Mouse (Mus musculus) left cerebral cortex, adult 11 months (tissue): ENCODE data around the gene Acot11.

ENCODE experiments used
- DNase-seq: peaks from one replicate; pipeline ENCODE4 v3.0.0; 2022; ENCODE audit warnings: low spot score

Gene Acot11

GRCm38 (mm10) chr4:106804910-106805274 is at the start of gene Acot11:
TSS of gene Acot11 (minus strand) at chr4:106804998.
- no peak for DNase-seq

DNA sequence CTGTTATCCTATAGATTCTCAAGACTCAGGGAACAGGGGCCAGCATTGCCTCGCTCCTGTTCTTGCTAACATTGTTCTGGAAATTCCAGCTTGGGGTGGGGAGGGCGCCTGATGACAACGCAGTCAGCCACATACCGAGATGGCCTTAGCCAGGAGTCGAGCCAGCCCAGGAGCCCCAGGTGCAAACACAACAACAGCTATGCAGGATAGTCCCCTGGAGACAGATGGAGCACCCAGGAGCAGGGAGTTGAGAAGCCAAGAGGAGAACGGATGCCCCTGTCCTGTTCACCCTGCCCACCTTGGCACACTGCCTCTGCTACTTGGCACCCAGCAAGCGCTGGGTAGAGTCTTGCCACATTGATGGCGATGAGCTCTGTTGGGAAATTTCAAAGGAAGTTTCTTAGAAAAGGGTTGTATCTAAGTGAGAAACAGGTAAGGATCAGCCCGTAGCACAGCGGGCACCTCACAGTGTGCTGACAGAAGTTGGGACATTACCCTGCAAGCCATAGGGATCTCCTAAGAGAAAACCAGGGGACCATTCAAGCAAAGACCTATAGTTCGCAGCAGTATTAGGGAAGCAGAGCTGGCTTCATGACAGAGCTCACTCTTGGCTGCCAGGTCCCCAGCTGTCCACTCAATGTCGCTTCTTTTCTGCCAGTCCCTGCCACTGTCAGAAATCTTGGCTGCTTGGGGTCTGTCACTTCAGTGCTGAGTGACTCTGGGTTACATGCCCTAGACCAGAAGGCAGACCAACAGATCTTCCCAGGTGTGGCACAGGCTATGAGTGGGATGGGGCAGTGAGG is 43.7 kb upstream of the Acot11 start:
- no peak for DNase-seq

DNA sequence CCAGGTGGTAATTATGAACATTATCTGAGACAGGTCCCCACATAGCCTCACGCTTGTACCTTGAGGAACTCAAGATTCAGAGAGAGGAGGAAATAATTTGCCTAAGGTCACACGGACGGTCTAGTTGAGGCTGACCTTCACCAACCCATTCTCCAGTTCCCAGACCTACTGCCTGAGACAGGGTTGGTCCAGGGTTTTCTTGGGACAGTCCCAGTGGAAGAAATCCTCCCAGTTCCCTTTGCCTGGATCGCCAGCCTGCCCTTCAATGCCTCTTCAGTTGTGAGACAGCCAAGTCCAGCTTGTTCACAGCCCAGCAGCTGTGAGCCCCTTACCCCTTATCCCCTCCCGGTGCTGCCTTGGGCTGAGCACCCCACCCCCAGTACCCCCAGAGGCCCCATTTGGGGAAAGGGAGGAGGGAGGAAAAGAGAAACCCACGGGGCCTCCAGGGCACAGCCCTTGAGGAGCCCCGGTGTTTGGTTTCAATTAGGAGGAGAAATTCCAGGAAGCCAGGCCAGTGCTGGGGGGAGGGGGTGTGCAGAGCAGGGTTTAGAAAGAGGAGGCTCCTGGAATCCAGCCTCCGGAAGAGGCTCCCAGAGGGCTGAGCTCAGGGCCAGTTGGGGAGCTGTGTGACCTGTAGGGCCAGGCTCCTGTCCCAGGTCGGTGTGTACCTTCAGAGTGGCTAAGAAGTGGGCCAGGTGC is 42.9 kb upstream of the Acot11 start:
- DNase-seq: no peak

DNA sequence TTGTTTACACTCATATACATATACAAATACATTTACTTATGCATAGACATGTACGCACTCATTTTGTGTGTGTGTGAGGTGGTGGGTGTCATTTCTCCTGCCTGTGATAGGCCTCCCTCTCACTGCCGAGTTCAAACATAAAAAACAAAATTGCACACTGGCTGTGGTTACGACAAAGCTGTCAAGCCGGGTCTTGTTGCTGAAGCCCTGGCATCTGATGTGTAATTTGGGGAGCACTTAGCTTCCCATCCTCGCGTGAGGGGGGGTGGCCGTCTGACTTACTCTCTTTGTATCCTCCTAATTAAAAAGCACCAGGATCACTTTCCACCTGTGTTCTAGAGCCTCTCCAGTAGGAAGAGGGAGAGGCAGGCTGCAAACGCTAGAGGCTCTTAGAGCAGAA is 37.8 kb upstream of the Acot11 start:
- DNase-seq: no peak

- no peak for DNase-seq
These were observed 37.1 kb upstream of the Acot11 start for GRCm38 (mm10) chr4:106841856-106842255.

DNA sequence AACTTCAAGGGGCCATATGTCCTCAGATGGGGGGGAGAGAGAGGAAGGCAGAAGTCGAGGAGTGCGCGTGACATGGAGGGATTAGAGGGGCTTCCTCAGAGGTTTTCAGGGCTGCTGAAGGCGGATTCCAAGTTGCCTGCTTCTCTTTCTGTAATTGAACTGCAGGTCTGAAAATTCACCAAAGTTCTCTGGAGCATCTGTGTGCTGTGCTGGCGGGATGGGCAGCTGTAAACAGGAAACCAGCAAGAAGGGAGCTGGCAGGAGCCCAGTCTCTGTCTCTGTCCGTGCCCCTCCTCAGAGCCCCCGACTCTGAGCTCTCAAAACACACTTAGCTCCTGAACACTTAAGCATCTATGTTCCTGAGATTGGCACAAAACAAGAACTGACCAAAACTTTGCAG is 36.5 kb upstream of the Acot11 start:
- DNase-seq: no peak

GRCm38 (mm10) chr4:106840651-106841145 is 35.9 kb upstream of the Acot11 start:
- DNase-seq: no peak

- peak; percentile 81 for DNase-seq
These were observed 35.3 kb upstream of the Acot11 start for GRCm38 (mm10) chr4:106839964-106840611.

- DNase-seq: no peak
These were observed 34.5 kb upstream of the Acot11 start for GRCm38 (mm10) chr4:106839254-106839834.

- DNase-seq: peak; percentile 84
These were observed 33.9 kb upstream of the Acot11 start for GRCm38 (mm10) chr4:106838548-106839253.

DNA sequence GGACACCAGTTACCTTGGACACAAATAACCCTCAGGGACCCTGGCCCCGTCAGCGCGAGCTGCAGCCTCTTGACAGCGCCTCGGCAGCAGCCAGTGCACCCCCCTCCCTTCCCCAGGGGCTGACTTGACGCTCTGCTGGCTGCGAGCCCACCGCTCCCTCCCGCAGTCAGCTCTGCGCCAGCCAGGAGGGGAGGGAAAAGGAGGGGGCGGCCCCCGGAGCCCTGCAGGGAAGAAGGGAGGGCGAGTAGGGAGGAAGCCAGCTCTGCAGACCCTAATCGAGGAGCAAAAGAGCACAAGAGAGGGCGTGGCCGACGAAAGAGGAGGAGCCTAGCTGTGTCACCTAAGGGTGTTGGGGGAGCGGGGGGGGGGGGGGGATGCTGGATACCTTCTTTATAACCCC is 33.2 kb upstream of the Acot11 start:
- DNase-seq: peak; percentile 55

DNA sequence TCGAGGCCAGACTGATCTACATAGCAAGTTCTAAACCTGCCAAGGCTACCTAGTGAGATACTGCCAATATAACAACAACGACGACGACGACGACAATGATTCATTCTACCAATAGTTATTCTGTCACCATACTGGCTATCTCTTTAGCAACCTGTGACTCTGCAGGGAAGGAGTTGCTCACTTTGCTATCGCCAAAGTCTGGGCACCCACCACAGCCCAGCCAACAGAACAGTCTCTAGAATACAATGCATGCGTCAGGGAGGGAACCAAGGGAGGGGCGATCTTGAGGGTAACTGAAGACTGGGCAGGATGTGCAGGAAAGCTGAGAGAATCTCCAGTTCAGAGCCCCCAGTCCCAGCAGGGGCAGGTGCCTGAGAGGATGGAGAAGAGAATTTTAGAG is 32.6 kb upstream of the Acot11 start:
- no peak for DNase-seq

DNA sequence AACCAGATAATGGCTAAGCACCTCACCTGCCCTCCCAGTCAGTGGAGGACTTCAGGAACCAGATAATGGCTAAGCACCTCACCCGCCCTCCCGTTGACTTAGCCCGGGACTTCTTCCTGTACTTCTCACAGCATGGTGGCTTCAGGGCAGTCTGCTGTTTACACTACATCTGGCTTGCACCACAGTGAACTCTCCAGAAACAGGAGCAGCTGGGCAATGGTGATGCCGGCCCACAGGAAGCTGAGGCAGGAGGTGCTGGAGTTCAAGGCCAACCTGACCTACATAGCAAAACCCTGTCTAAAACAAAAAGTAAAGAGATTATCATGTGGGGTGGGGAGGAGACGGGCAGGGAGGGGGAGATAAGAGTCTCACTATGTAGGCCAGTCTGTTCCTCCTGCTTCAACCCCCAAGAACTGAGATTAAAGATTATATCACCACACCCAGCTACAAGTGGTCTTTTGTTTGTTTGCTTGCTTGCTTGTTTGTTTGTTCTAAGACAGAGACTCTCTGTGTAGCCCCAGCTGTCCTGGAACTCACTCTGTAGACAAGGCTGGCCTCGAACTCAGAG is 25.8 kb upstream of the Acot11 start:
- DNase-seq: no peak

GRCm38 (mm10) chr4:106827738-106828361 is 23.1 kb upstream of the Acot11 start:
- peak; percentile 58 for DNase-seq

- no peak for DNase-seq
These were observed 20.4 kb upstream of the Acot11 start for GRCm38 (mm10) chr4:106825229-106825628.

- no peak for DNase-seq
These were observed 14.6 kb upstream of the Acot11 start for GRCm38 (mm10) chr4:106819404-106819803.

DNA sequence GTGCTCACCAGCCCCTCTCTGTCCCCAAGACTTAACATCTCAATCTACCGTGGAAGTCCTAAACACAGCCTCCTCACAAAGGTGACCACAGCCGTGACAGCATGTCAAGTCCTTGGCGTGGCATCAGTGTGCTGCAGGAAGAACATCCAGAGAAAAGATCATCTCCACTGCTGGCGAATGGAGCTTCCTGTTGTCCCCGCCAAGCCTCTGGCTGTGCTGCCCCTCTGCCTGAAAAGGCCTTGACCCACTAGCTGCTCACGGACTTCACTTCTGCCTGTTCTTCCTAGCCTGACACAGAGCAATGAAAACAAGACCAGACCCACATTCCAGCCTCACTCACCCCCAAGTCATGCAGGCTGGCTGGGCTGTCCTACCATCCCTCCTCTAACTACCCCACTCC is 13.5 kb upstream of the Acot11 start:
- no peak for DNase-seq

- no peak for DNase-seq
These were observed 12.2 kb upstream of the Acot11 start for GRCm38 (mm10) chr4:106817017-106817416.

DNA sequence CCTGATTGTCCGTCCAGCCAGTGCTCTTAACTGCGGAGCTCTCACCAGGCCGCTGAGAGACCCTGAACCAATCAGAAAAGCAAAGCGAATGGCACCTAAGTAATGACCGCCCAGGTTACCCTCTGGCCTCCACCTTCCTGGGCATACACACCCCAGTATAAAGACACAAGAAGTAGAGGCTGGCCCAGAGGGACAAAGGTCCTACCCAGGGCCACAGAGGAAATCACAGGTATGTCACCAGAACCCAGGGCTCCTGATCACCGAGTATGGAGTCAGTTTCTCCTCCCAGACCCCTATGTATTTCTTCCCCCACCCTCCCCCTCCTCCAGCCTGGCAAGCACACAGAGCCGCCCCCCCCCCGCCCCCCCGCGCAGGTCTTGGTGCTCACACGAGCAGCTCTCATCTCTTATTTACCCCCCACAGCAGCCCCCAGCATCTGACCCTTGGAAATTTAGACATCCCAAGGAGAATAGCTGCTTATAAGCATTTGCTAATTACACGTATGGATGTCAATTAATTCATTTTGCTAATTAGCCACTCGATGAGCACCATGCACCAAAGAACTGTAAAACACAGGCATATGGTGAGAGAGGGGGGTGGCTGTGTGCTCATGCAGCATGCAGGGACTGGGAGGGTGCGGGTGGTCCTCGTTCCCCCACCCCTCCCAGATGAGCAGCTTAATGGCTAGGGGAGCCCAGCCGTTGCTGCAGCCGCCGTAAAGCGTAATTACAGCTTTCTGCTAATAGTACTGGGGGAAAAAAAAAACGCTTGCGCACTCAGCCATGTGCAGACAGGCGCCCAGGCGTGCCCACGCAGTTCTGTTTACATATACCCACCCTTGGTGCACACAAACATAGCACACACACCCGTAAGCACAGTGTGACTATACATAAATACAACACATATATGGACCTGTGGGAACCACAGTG is 10.9 kb upstream of the Acot11 start:
- no peak for DNase-seq

DNA sequence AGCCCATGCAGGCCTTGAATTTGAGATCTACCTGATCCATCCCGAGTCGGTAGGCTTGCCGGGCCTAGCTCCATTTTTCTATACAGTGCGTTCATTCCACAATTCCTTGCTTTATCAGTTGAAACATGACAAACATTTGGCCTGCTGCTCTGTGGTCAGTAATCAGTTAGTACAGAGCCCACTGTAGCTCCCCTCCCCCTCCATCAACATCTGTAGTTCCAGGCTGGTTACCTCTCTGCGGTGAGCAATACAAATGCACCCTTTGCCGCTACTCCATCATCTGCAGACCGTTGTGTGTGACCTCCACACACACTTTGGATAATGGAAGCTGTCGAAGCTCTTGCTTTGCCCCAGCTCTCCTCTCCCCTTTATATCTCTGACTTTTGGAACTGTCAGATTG is 6.4 kb upstream of the Acot11 start:
- DNase-seq: no peak
